Mouse (Mus musculus): ENCODE results near the gene Plekhg3. TPM values are rescaled to one million over a fixed set of nuclear protein-coding genes. Genes with fewer than 3 reads are reported as not detected.

Plekhg3 gene
- polyA plus RNA-seq, 1 experiment from 2014 or later: 1.6 TPM

GRCm38 (mm10) chr12:76534233-76534632, 3.5 kb downstream of the Plekhg3 start:
- H3K4me3 ChIP-seq (replicated peaks; ENCODE audit: low read length): peak overlapping the region; percentile 44
- under 1% methylated on average over 11 of the region's 11 CpGs for WGBS
- H3K9ac ChIP-seq: peak overlapping the region; percentile 59; the same call in 1 of the 2 replicates
- DNase-seq (ENCODE audit: low spot score): no peak
- H3K9me3 ChIP-seq (ENCODE audit: control insufficient read depth, low read length): no peaks in the 10 kb centered on the region
- no peaks in the 10 kb centered on the region for H3K36me3 ChIP-seq (replicated peaks; ENCODE audit: control insufficient read depth, insufficient read depth)
- H3K4me1 ChIP-seq (replicated peaks; ENCODE audit: control insufficient read depth, insufficient read depth, low read length): peaks cover 13% of the 10 kb centered on the region
- H3K27ac ChIP-seq: no peak overlapping the region
- H3K4me2 ChIP-seq (replicated peaks): peak overlapping the region; percentile 91
- H3K27me3 ChIP-seq (ENCODE audit: control insufficient read depth, insufficient read depth, low read length): peaks cover 65% of the 10 kb centered on the region
- ATAC-seq (ENCODE audit: low FRiP score): no peak

- Histone ChIP-seq H3K36me3 (replicated peaks; ENCODE audit: control insufficient read depth, insufficient read depth) (no peaks in the 10 kb centered on the region), H3K9me3 (ENCODE audit: control insufficient read depth, low read length) (no peaks in the 10 kb centered on the region), H3K4me3 (replicated peaks; ENCODE audit: low read length) (peak overlapping the region; percentile 44), H3K27ac (no peak overlapping the region), H3K27me3 (ENCODE audit: control insufficient read depth, insufficient read depth, low read length) (peaks cover 63% of the 10 kb centered on the region), H3K9ac (no peak overlapping the region; the same call in 1 of the 2 replicates), H3K4me2 (replicated peaks) (peak overlapping the region; percentile 91), H3K4me1 (replicated peaks; ENCODE audit: control insufficient read depth, insufficient read depth, low read length) (peaks cover 13% of the 10 kb centered on the region)
- DNase-seq (ENCODE audit: low spot score): no peak
- WGBS: 28% methylated on average over 9 of the region's 9 CpGs
- no peak for ATAC-seq (ENCODE audit: low FRiP score)
Measured at GRCm38 (mm10) chr12:76534641-76535283, 4.1 kb downstream of the Plekhg3 start.

GRCm38 (mm10) chr12:76535471-76535900, 4.8 kb downstream of the Plekhg3 start:
- Histone ChIP-seq H3K27me3 (ENCODE audit: control insufficient read depth, insufficient read depth, low read length) (peaks cover 56% of the 10 kb centered on the region), H3K4me2 (replicated peaks) (peak overlapping the region; percentile 91; the same call in 1 of the 2 replicates), H3K36me3 (replicated peaks; ENCODE audit: control insufficient read depth, insufficient read depth) (no peaks in the 10 kb centered on the region), H3K4me3 (replicated peaks; ENCODE audit: low read length) (no peak overlapping the region), H3K9ac (no peak overlapping the region), H3K4me1 (replicated peaks; ENCODE audit: control insufficient read depth, insufficient read depth, low read length) (peaks cover 13% of the 10 kb centered on the region), H3K9me3 (ENCODE audit: control insufficient read depth, low read length) (no peaks in the 10 kb centered on the region), H3K27ac (no peak overlapping the region)
- DNase-seq (ENCODE audit: low spot score): no peak
- no peak for ATAC-seq (ENCODE audit: low FRiP score)
- 54% methylated on average over 9 of the region's 9 CpGs for WGBS

- H3K4me3 ChIP-seq (replicated peaks; ENCODE audit: low read length): no peak overlapping the region
- no peak overlapping the region for H3K27ac ChIP-seq
- no peaks in the 10 kb centered on the region for H3K9me3 ChIP-seq (ENCODE audit: control insufficient read depth, low read length)
- 80% methylated on average over 8 of the region's 8 CpGs for WGBS
- DNase-seq (ENCODE audit: low spot score): no peak
- no peak overlapping the region for H3K9ac ChIP-seq
- peaks cover 44% of the 10 kb centered on the region for H3K27me3 ChIP-seq (ENCODE audit: control insufficient read depth, insufficient read depth, low read length)
- ATAC-seq (ENCODE audit: low FRiP score): no peak
- no peaks in the 10 kb centered on the region for H3K36me3 ChIP-seq (replicated peaks; ENCODE audit: control insufficient read depth, insufficient read depth)
- peaks cover 13% of the 10 kb centered on the region for H3K4me1 ChIP-seq (replicated peaks; ENCODE audit: control insufficient read depth, insufficient read depth, low read length)
- no peak overlapping the region for H3K4me2 ChIP-seq (replicated peaks)
Measured at GRCm38 (mm10) chr12:76536591-76537153, 6.0 kb downstream of the Plekhg3 start.

GRCm38 (mm10) chr12:76537434-76537833, 6.7 kb downstream of the Plekhg3 start:
- no peak overlapping the region for H3K9ac ChIP-seq
- H3K9me3 ChIP-seq (ENCODE audit: control insufficient read depth, low read length): no peaks in the 10 kb centered on the region
- ATAC-seq (ENCODE audit: low FRiP score) (no peak), DNase-seq (ENCODE audit: low spot score) (no peak)
- H3K27me3 ChIP-seq (ENCODE audit: control insufficient read depth, insufficient read depth, low read length): peaks cover 37% of the 10 kb centered on the region
- no peaks in the 10 kb centered on the region for H3K36me3 ChIP-seq (replicated peaks; ENCODE audit: control insufficient read depth, insufficient read depth)
- H3K4me2 ChIP-seq (replicated peaks): no peak overlapping the region
- 90% methylated on average over 8 of the region's 8 CpGs for WGBS
- no peak overlapping the region for H3K4me3 ChIP-seq (replicated peaks; ENCODE audit: low read length)
- H3K4me1 ChIP-seq (replicated peaks; ENCODE audit: control insufficient read depth, insufficient read depth, low read length): peaks cover 13% of the 10 kb centered on the region
- no peak overlapping the region for H3K27ac ChIP-seq

- no peak overlapping the region for H3K9ac ChIP-seq
- no peaks in the 10 kb centered on the region for H3K4me1 ChIP-seq (replicated peaks; ENCODE audit: control insufficient read depth, insufficient read depth, low read length)
- H3K27ac ChIP-seq: no peak overlapping the region
- peaks cover 9% of the 10 kb centered on the region for H3K27me3 ChIP-seq (ENCODE audit: control insufficient read depth, insufficient read depth, low read length)
- DNase-seq (ENCODE audit: low spot score) (no peak), ATAC-seq (ENCODE audit: low FRiP score) (no peak)
- 90% methylated on average over 3 of the region's 3 CpGs for WGBS
- no peaks in the 10 kb centered on the region for H3K9me3 ChIP-seq (ENCODE audit: control insufficient read depth, low read length)
- no peak overlapping the region for H3K4me3 ChIP-seq (replicated peaks; ENCODE audit: low read length)
- H3K4me2 ChIP-seq (replicated peaks): no peak overlapping the region
- no peaks in the 10 kb centered on the region for H3K36me3 ChIP-seq (replicated peaks; ENCODE audit: control insufficient read depth, insufficient read depth)
Measured at GRCm38 (mm10) chr12:76540169-76540568, 9.5 kb downstream of the Plekhg3 start.

- DNase-seq (ENCODE audit: low spot score) (no peak), ATAC-seq (ENCODE audit: low FRiP score) (no peak)
- H3K4me2 ChIP-seq (replicated peaks): no peak overlapping the region
- no peaks in the 10 kb centered on the region for H3K36me3 ChIP-seq (replicated peaks; ENCODE audit: control insufficient read depth, insufficient read depth)
- no peaks in the 10 kb centered on the region for H3K9me3 ChIP-seq (ENCODE audit: control insufficient read depth, low read length)
- WGBS: 80% methylated on average over 10 of the region's 10 CpGs
- H3K9ac ChIP-seq: no peak overlapping the region
- H3K4me3 ChIP-seq (replicated peaks; ENCODE audit: low read length): no peak overlapping the region
- H3K27me3 ChIP-seq (ENCODE audit: control insufficient read depth, insufficient read depth, low read length): peaks cover 5% of the 10 kb centered on the region
- no peak overlapping the region for H3K27ac ChIP-seq
- no peaks in the 10 kb centered on the region for H3K4me1 ChIP-seq (replicated peaks; ENCODE audit: control insufficient read depth, insufficient read depth, low read length)
Measured at GRCm38 (mm10) chr12:76540701-76541221, 10.1 kb downstream of the Plekhg3 start.

- H3K4me2 ChIP-seq (replicated peaks): no peak overlapping the region
- DNase-seq (ENCODE audit: low spot score) (no peak), ATAC-seq (ENCODE audit: low FRiP score) (no peak)
- WGBS: 41% methylated on average over 8 of the region's 8 CpGs
- H3K4me3 ChIP-seq (replicated peaks; ENCODE audit: low read length): no peak overlapping the region
- H3K9ac ChIP-seq: no peak overlapping the region
- H3K4me1 ChIP-seq (replicated peaks; ENCODE audit: control insufficient read depth, insufficient read depth, low read length): peaks cover 4% of the 10 kb centered on the region; the same call in 1 of the 2 replicates
- H3K27me3 ChIP-seq (ENCODE audit: control insufficient read depth, insufficient read depth, low read length): peaks cover 9% of the 10 kb centered on the region
- H3K27ac ChIP-seq: no peak overlapping the region
- H3K9me3 ChIP-seq (ENCODE audit: control insufficient read depth, low read length): no peaks in the 10 kb centered on the region
- H3K36me3 ChIP-seq (replicated peaks; ENCODE audit: control insufficient read depth, insufficient read depth): no peaks in the 10 kb centered on the region
Measured at GRCm38 (mm10) chr12:76541475-76541874, 10.8 kb downstream of the Plekhg3 start.

GRCm38 (mm10) chr12:76541879-76542278, 11.2 kb downstream of the Plekhg3 start:
- Histone ChIP-seq H3K4me1 (replicated peaks; ENCODE audit: control insufficient read depth, insufficient read depth, low read length) (peaks cover 8% of the 10 kb centered on the region; the same call in 1 of the 2 replicates), H3K9me3 (ENCODE audit: control insufficient read depth, low read length) (no peaks in the 10 kb centered on the region), H3K27me3 (ENCODE audit: control insufficient read depth, insufficient read depth, low read length) (peaks cover 12% of the 10 kb centered on the region), H3K27ac (no peak overlapping the region), H3K4me3 (replicated peaks; ENCODE audit: low read length) (no peak overlapping the region), H3K9ac (no peak overlapping the region), H3K4me2 (replicated peaks) (no peak overlapping the region), H3K36me3 (replicated peaks; ENCODE audit: control insufficient read depth, insufficient read depth) (no peaks in the 10 kb centered on the region)
- ATAC-seq (ENCODE audit: low FRiP score) (no peak), DNase-seq (ENCODE audit: low spot score) (no peak)
- WGBS: 69% methylated on average over 6 of the region's 6 CpGs

Data from hindbrain, embryonic 14.5 days (tissue).